Mouse (Mus musculus): ENCODE data around the gene Plekhm3. TPM values are rescaled to one million over a fixed set of nuclear protein-coding genes. Genes with fewer than 3 reads are reported as not detected.

The Plekhm3 gene
- total RNA-seq, 4 experiments from 2014 or later, result 8.0 to 9.4 (median 9.3) TPM

DNA sequence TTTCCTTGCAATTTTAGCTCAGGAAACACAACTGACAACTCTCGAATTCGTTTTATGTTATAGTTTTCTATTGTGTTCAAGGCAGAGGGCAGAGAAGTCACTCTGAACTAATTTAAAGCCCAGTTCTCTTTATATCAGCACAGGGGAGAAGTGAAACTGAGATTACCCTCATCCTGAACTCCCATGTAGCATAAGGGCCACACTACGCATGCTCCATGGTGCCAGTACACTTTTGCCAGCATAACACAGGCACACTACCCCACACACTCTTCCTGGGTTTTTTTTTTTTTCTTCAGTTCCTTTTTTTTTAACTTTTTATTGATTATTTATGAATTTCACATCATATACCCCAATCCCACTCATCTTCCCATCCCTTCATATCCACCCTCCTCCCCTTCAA lies 28.1 kb downstream of the Plekhm3 start:
- DNase-seq (ENCODE audit: low spot score in 2 of 2), result no peak

DNA sequence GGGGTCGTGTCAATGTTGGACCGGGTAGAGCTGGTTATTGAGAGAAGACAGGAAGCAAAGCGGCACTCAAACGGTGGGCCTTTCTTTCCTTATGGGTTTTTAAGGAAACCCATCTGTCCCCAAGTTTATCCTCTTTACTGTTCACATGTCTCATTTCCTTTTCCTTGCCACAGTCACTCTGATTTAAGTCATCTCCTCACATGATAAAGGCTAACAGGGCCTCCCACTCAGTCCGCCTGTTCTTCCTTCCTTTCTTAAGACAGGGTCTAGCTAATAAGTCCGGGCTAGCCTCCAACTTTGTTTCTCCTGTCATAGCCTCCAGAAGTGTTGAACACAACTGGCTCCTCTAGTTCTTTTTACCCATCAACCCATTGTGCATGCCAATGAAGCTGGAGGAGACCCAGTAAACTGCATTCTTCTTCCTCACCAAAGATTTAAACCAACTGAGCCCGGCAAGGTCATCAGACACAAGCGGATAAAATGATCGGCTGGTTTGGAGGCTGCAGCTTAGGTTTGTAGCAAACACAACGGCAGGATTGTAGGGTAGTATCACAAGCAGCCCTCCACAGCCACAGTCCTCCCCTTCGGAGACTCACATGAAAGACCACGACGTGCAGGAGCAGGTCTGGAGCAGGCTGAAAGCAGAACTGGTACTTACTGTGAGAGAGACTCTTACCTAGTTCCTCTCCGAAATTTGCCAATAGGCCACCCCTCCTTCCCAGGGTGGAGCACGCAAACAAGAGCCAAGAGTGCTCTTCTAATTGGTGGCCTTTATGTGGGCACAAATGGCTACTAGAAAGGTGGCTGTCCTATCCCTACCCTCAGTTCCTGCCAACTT lies 29.0 kb downstream of the Plekhm3 start:
- DNase-seq (ENCODE audit: low spot score in 2 of 2), result no peak

DNA sequence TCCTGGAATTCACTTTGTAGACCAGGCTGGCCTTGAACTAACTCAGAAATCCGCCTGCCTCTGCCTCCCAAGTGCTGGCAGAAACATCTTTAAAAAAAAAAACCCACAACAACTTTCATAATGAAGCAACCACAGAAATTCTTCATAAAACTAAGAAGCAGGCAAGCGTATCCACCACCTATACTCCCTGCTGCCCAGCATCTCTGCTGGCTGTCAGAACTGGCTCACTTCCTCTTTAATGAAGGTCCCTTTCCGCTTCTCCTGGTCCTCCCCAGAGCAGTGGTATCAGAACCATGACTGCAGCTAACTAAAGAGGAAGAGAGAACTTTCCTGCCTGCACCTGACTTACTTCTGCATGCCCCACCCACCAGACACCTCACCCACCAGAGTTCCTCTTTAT lies 31.0 kb downstream of the Plekhm3 start:
- no peak for DNase-seq (ENCODE audit: low spot score in 2 of 2)

DNA sequence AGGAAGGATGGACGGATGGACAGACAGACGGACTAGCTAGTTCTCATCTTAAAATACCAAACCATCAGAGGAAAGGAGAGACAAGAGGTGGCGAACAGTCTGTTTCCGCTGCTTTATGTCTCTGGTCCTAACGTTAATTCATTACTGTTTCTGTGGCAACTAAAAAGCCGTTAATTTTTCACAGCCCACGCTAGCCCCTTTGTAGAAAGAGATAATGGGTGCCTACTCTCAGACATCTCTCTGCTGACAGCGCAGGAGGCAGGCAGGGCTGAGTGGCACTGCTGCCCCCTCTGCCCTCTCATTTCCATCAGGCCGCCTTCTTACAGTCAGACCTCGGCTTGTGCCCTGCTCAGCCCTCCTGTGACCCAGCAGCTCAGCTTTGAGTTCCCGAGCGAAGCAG lies 32.3 kb downstream of the Plekhm3 start:
- no peak for DNase-seq (ENCODE audit: low spot score in 2 of 2)

DNA sequence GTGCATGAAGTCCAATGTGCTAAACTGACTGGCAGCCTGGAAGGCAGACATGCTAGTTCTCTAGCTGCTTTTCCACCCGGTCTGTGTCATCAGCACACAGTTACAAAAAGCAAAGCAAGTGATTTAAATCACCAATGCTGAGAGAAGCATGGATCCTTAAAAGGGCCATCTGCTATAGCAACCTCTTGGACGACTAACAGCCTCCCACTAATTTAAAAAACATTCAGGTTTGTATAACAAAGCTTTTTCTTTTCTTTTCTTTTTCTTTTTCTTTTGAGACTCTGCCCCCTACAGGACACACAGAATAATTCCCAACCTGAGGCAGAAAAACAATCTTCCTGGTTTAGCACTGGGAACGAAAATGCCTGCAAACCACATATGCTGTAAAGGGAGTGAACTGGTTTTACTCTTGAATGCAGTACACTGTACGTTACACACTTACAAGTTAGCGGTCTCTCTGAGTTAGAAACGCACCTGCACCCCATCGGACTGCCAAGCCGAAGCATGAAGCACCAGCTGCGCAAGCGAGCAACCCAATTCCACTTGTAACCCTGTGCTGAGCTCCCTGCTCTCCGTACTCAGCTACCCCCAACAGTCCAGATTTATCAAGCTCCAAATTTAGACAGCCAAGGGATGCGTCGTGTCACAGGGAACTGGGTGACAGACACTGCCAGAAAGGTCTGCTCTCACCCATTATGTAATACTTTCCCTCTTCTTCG lies 37.7 kb downstream of the Plekhm3 start:
- DNase-seq (ENCODE audit: low spot score in 2 of 2), result peak; percentile 13 to 55

DNA sequence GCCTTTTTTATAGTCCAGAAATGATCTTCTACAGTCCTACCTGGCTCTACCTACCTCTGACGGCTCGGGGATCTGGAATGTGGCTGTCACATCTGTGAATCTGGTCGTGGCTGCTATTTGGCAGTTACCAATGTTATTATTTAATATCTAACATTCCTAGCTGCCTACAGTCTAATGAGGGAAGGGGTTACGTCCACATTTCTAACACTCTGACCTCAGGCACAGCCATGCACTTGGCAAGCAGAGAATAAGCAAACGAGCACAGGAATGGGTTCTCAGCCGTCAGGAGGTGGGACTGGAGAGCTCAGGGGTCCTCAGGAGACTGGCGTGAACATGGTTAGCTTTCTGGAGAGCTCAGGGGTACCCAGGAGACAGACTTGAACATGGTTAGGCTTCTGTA lies 38.7 kb downstream of the Plekhm3 start:
- DNase-seq (ENCODE audit: low spot score in 2 of 2), result no peak

DNA sequence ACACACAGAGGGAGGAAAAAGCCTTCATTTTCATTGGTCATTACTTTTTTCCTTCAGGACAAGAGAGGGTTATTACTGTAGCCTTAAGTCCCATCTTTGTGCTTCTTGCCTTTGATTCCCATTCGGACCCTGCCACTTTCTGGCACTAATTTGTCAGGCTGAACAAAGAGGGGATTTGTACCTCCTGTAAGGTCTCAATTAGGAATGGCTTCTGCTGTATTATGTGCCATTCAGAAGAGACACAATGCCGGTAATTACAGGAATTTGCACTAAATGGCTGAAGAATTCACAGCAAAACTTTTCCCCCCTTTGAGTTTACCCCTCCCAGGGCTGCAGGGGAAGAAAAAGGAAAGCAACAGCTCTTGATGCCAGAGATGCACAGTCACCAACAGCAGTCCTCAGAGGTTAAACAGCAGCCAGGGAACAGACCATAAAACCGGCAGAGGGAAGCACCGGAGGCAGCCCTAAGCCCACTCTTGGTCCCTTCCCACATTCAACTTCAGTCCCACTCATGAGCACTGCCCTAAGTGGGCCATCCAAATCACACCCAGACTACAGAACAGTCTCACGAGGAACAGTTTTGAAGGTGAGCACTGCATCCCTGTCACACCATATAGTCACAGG lies 39.6 kb downstream of the Plekhm3 start:
- no peak for DNase-seq (ENCODE audit: low spot score in 2 of 2)

DNA sequence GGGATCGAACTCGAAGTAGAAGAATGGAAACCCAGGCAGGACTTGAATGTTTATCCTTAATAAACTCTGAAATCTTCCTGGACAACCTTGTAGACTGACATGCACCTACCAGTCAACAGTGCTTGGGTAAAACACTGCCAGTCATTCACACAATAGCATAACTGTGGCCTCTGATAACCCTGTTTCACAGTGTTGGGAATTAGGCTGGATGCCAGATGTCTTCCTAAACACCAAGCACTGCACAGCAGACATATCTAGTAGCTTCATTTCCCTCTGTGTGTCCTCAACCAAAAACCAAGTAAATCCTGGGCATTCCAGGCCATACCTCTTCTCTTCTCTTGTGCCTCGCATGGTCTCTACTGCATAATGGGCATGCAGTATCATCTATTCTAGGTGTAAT lies 42.3 kb downstream of the Plekhm3 start:
- DNase-seq (ENCODE audit: low spot score in 2 of 2), result no peak

DNA sequence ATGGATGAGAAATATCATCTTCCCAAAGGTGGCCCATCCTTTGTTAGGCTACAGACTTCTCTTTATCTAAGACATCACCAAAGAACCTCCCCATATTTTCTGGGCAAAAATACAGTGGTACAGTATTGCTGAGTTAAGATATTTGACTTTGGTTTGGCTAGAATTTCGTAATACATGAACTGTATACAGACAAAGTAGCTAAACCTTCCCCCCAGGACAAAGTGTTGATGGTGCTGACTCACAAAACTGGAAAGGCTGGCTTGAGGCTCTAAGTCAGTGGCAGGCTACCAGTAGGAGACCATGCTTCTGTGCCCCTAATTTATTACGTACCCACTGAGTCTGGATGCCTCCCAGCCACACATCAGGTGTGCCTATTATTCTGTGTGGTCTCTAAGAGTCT lies 48.9 kb downstream of the Plekhm3 start:
- DNase-seq (ENCODE audit: low spot score in 2 of 2), result no peak

DNA sequence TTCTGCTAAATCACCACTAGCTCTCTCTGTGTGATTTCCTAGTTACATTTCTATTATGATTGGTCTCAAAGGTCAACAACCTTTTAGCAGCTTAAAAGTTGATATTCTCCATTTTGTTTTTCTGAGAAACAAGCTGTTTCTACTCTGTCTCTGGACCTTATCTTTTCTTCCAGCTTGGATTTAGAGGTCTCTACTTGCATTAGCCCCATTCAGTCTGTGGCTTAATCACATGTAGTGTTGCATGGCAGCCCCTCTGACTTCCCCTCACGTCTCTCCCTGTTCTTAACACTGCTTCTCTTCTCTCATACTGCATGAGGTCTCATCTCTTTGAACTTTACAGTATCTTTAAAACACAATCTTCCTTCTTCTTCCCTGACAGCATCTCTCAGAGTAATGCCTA lies 50.4 kb downstream of the Plekhm3 start:
- no peak for DNase-seq (ENCODE audit: low spot score in 2 of 2)

DNA sequence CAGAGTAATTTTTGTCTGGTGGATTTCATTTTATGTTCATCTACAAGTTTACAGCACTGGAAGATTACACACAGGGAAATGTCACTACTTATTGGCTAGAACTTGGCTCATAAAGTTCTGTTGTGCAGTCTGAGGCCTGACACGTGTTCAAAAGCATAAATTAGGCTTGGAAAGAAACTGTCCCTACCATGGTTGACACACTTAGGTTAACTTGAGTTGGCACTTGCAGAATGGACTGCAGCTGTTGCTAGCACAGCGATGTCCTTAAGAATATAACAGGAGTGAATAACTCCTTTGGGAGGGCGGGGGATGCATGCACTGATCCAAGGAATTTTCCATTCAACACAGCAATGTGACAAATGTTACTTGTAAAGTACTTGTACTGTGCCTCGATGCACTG lies 53.2 kb downstream of the Plekhm3 start:
- DNase-seq (ENCODE audit: low spot score in 2 of 2), result no peak

DNA sequence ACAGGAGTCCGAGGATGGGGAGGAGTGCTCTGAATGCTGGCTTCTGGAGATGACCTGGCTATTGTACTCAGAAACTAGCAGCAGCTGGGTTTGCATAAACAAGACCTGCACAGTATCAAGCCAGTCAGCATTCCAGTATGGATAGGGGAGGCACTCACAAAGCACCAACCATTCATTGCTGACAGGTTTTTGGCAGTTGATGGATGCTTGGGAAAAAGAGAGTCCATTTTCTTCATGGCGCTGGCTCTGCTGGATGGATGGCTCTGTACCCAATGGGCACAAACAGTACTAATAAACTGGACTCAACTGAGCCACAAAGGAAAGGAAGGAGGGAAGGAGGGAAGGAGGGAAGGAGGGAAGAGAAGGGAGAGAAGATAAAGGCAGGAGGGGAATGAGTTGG lies 53.8 kb downstream of the Plekhm3 start:
- no peak for DNase-seq (ENCODE audit: low spot score in 2 of 2)

DNA sequence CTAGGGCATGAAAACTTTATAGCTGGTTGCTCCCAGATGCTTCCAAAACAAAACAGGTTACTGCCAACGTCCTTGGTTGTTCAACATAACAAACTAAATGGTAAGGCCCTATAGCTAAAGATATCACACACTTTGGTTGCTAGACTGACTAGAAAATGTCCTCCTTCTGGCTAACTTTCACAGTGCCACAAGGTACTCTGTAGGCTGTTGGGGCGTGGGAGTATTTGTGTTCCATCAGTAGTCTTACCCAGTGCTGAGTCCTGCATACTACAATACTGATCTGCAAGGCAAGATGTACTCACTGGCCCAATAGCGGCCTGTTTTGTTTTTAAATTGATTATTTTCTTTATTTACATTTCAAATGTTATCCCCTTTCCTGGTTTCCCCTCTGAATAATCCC lies 56.9 kb downstream of the Plekhm3 start:
- DNase-seq (ENCODE audit: low spot score in 2 of 2), result no peak

DNA sequence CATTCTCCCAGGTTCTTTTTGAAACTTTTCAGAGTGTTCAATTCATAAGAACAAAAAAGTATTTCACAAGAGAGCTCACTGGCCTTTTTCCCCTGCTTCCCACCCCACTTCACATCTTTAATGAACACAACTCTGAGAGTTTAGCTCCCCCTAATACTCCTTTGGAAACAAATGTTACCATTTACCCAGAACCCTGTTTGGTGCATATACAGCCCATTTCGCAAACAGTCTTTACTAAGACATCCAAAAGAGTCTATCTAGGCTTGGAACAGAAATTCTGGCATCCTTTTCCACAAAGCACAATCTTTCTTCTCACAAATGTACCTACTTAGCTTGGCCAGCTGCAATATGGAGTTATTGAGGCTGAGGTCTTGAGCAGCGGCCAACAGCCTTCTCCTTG lies 59.1 kb downstream of the Plekhm3 start:
- no peak for DNase-seq (ENCODE audit: low spot score in 2 of 2)

DNA sequence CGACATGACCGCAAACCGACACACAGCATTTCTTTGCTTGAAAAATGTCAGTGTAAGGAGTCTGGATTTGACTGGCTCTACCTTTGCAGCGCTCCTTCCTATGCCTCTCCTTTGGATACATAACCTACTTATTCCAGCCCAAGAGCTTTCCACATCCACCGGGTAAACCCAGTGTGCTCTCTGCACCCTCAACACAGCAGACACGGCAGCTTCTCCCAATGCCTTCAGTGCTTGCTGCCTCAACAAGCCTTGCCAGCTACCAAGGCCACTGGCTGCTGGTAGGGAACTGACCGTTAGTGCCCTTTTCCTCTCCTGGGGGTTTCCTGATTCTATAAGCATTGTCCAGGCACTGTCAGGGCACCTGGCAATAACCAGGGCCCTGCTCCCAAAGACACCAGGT lies 62.8 kb downstream of the Plekhm3 start:
- no peak for DNase-seq (ENCODE audit: low spot score in 2 of 2)

DNA sequence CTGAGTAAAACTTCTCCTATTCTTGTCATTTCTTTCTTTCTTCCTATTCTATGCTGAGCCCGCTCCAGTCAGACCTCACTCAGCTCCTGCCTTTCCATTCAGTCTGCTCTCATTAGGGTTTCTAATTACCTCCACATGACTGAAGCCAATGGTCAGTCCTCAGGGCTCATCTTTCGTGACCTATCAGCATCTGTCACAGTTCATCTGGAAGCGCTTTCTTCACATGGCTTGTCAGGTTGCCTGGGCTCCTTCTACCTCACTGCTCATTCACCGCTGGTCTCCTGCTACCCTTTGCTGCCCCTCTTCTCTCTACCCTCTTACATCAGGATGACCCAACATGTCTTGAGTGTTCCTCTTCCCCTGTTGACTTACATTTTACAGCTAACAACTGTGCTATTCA lies 65.3 kb downstream of the Plekhm3 start:
- DNase-seq (ENCODE audit: low spot score in 2 of 2), result no peak

DNA sequence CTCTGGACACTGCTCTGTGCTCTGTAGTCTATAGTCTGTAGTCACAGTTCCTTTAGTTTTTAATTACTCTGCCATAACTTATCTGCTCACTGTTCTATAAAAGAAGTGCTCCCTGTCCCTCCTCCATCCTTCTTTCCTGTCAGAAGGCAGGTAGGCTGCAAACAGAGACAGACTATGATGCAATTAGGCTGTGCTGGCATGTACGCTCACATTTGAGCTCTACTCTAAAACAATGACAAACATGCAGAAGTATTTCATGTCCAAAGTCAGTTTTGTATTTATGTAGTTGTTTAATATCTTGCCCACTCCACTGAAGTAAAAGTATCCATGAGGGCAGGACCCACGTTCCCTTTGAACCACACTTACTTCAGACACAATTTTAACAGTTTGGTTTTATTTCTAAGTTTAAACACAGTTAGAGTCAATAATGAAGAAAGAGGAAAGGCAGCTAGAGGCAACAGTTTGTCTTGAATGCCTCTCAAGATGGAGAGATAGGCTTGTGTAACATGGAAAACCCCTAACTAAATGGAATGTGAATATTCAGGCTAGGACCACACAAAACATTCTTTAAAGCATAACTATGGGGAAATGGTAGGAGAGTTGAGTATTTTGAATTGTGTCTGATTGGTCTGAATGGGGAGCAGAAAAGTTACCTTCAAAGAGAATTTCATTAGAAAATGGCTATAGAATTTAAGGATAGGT lies 69.0 kb downstream of the Plekhm3 start:
- no peak for DNase-seq (ENCODE audit: low spot score in 2 of 2)

DNA sequence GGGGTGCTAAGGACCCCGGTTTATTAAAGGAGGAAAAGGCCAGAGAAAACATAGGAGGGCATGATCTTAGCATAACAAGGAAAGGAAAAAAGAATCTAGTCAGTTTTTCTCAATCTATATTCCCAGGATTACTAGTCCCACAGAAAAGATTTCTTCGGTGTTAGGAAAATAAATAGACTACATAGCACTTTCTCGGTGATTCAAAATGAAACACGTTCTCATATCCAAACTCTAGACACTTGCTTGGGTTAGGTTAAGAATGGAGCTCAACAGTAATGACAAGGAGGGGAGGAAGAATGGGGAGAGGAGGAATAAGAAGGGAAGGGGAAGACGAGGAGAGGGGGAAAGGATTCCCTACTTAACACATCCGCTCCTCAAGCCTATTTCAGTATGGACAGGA lies 69.9 kb downstream of the Plekhm3 start:
- DNase-seq (ENCODE audit: low spot score in 2 of 2), result no peak

DNA sequence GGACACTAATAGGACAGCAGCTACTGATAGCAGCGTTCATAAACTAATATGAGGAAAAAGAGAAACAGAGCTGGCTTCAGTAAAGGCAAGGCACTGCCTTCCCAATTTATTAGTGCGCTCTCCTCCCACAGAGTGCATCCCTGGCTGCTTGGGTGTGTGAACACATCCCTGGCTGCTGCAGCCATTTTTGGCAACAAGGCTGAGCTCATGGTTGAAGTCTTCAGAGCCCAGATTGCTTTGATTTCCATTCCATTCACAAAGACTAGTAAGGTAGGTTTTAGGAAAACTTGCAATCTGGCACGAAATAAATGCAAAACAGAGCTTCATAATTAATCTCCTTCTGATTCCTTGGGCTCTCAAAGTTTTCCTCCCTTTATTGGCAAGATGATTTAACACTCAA lies 71.3 kb downstream of the Plekhm3 start:
- no peak for DNase-seq (ENCODE audit: low spot score in 2 of 2)

DNA sequence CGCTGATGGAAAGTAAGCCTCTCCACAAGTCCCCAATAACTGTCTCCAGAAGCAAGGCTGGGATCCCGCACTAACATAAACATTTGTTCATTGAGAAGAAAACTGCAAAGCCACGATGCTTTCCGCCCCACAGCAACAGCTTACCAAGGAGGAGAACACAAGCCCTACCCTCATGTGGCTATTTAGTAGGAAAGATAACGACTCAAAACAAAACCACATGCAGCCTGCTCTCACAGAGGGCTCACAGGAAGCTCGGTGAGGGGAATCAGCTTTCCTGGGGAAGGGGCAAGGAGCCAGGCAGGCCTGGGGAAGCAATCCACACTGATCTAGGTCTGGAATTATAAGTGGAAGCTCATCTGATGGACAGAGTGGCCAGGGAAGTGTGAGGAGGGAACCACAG lies 72.6 kb downstream of the Plekhm3 start:
- no peak for DNase-seq (ENCODE audit: low spot score in 2 of 2)

DNA sequence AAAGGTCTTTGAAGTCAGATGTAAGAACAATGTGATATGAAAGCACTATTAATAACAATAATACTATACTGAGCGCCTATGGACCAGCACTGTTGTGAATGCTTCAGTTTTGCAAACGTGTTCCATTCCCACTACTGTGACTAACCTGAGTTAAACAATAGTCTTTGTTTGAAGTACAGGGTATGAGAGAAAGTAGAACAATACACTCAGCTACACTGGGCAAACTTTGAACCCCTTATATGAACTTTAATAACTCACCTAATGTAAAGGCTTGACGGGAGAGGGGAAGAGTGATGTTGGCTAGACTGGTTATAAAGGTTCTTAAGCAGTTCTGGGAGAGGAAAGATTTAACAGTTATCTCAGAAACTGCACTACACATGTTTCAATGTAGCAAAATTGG lies 76.0 kb downstream of the Plekhm3 start:
- no peak for DNase-seq (ENCODE audit: low spot score in 2 of 2)

DNA sequence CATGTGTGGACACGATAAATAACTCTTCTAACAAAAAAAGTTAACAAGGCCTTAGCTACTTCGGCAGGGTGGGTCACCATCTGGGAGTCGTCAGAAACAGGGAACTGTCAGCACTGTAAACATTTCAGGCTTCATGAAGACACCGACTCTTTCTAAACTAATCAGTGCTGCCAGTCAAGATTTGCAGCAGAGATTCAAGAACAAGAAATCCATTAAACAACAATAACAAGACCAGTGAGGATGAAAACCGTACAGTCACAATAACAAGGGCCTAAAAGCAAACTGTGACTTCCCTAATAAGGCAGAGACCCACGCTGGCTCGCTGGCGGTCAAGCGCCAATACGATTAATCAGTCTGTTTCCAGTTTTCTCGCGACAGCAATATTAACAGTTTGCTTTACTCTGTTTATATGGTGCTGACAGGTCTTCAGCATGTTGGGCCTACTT lies 77.8 kb downstream of the Plekhm3 start:
- no peak for DNase-seq (ENCODE audit: low spot score in 2 of 2)
